ENCODE assay signal across 8 mouse cellular contexts in the genomic region with DNA sequence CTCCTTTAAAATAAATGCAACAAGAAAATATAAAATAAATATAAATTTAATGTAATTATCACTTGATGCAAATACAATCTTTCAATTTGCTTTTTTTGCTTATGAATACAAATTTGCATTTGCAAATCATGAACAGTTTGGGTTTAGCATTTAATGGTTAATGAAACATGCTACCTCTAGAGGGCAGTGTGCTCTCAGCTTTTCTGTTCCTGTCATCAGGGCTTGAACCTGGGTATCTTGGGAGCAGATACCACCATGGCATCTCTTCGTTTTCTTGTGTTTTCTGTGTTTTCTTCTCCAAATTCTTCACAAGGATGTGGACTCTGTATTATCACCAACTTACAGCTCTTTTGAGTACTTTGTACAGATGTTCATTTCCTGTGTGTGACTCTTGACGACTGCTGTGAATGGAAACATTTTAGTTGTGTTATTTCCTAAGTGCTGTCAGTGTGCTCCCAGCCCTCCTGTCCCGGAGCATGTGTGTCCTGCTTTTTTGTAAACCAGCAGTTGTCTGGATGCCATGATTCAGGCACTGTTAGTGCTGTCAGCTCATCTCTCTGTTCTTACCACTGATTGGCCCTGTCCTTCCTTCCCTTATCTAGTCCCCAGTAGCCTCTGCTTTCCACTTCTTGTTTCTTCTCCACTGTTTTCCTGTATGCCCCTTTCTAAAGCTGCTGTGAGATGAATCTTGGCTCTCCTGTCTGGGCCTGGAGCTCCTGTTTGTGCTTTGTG.
A peak's percentile ranks its signal among the peaks of the same experiment; 100 is the strongest.
DNase-seq lines count a peak whose midpoint lies in the region; ATAC-seq and TF ChIP-seq lines count a peak whose summit lies in the region.

No protein-coding gene starts in this region.

- H3K4me1 ChIP-seq in kidney, postnatal 0 days (replicated peaks; ENCODE audit: insufficient read depth, low read length), result 0 out of 2 replicates have a peak, but pooled peaks cover 5% of the 10 kb centered on the region
- peaks cover 7% of the 10 kb centered on the region for H3K4me1 ChIP-seq in kidney, embryonic 16.5 days (ENCODE audit: insufficient read depth, low read length)
- peaks cover 8% of the 10 kb centered on the region for H3K4me1 ChIP-seq in embryonic facial prominence, embryonic 12.5 days
- H3K4me1 ChIP-seq in forebrain, embryonic 10.5 days, result no peaks in the 10 kb centered on the region; the same call in 1 of the 2 replicates
- no peaks in the 10 kb centered on the region for H3K4me1 ChIP-seq in forebrain, embryonic 13.5 days

- 40% methylated on average over 3 of the region's 3 CpGs for WGBS in kidney, postnatal 0 days
- WGBS in kidney, embryonic 16.5 days, result 33% methylated on average over 3 of the region's 3 CpGs
- 26% methylated on average over 3 of the region's 3 CpGs for WGBS in embryonic facial prominence, embryonic 12.5 days
- WGBS in forebrain, embryonic 10.5 days, result 53% methylated on average over 3 of the region's 3 CpGs
- WGBS in forebrain, embryonic 13.5 days, result 44% methylated on average over 3 of the region's 3 CpGs

- H3K36me3 ChIP-seq in kidney, postnatal 0 days (ENCODE audit: insufficient read depth, low read length), result no peaks in the 10 kb centered on the region
- no peaks in the 10 kb centered on the region for H3K36me3 ChIP-seq in kidney, embryonic 16.5 days (ENCODE audit: insufficient read depth, low read length)
- H3K36me3 ChIP-seq in embryonic facial prominence, embryonic 12.5 days, result no peaks in the 10 kb centered on the region
- H3K36me3 ChIP-seq in forebrain, embryonic 10.5 days (replicated peaks), result no peaks in the 10 kb centered on the region
- H3K36me3 ChIP-seq in forebrain, embryonic 13.5 days (ENCODE audit: poor library complexity, severe bottlenecking), result no peaks in the 10 kb centered on the region

- DNase-seq in kidney, postnatal 0 days (ENCODE audit: low spot score), result peak; percentile 85
- DNase-seq in CD4-positive helper T cell, adult 2 months (ENCODE audit: low read depth, low spot score), result peak; percentile 15
- peak; percentile 70 for DNase-seq in MN1 (ENCODE audit: low spot score)
- DNase-seq in lung, postnatal 14 days, result peak; percentile 57
- no peak for DNase-seq in forebrain, embryonic 10.5 days (ENCODE audit: extremely low spot score, low spot score)

- peak; percentile 80 for TF ChIP-seq CTCF in kidney, postnatal 0 days (IDR thresholded peaks at IDR 0.05; ENCODE audit: low read depth)

- H3K4me3 ChIP-seq in kidney, postnatal 0 days (replicated peaks; ENCODE audit: low read depth, low read length), result no peak overlapping the region
- no peak overlapping the region for H3K4me3 ChIP-seq in kidney, embryonic 16.5 days (ENCODE audit: low read length)
- no peak overlapping the region for H3K4me3 ChIP-seq in embryonic facial prominence, embryonic 12.5 days
- H3K4me3 ChIP-seq in forebrain, embryonic 10.5 days, result no peak overlapping the region
- H3K4me3 ChIP-seq in forebrain, embryonic 13.5 days, result no peak overlapping the region

- no peak overlapping the region for H3K4me2 ChIP-seq in kidney, postnatal 0 days (ENCODE audit: low read length)
- H3K4me2 ChIP-seq in kidney, embryonic 16.5 days (replicated peaks; ENCODE audit: low read depth, low read length), result no peak overlapping the region
- H3K4me2 ChIP-seq in embryonic facial prominence, embryonic 12.5 days (replicated peaks), result no peak overlapping the region
- no peak overlapping the region for H3K4me2 ChIP-seq in forebrain, embryonic 13.5 days

- no peaks in the 10 kb centered on the region for H3K27me3 ChIP-seq in kidney, postnatal 0 days (ENCODE audit: insufficient read depth, low read length)
- no peaks in the 10 kb centered on the region for H3K27me3 ChIP-seq in kidney, embryonic 16.5 days (ENCODE audit: insufficient read depth, low read length)
- H3K27me3 ChIP-seq in embryonic facial prominence, embryonic 12.5 days, result 0 out of 2 replicates have a peak, but pooled peaks cover 3% of the 10 kb centered on the region
- H3K27me3 ChIP-seq in forebrain, embryonic 10.5 days (ENCODE audit: poor library complexity, severe bottlenecking), result peaks cover 71% of the 10 kb centered on the region
- H3K27me3 ChIP-seq in forebrain, embryonic 13.5 days, result peaks cover 43% of the 10 kb centered on the region

- H3K9ac ChIP-seq in kidney, postnatal 0 days (ENCODE audit: low read depth, low read length), result no peak overlapping the region
- H3K9ac ChIP-seq in kidney, embryonic 16.5 days (replicated peaks; ENCODE audit: low read length), result no peak overlapping the region
- H3K9ac ChIP-seq in embryonic facial prominence, embryonic 12.5 days, result no peak overlapping the region
- H3K9ac ChIP-seq in forebrain, embryonic 13.5 days, result no peak overlapping the region

- no peak overlapping the region for H3K27ac ChIP-seq in kidney, postnatal 0 days
- H3K27ac ChIP-seq in kidney, embryonic 16.5 days (ENCODE audit: low read length), result no peak overlapping the region
- peak overlapping the region; percentile 47; the same call in 1 of the 2 replicates for H3K27ac ChIP-seq in embryonic facial prominence, embryonic 12.5 days
- H3K27ac ChIP-seq in forebrain, embryonic 10.5 days, result no peak overlapping the region
- H3K27ac ChIP-seq in forebrain, embryonic 13.5 days, result no peak overlapping the region

- no peaks in the 10 kb centered on the region for H3K9me3 ChIP-seq in kidney, postnatal 0 days (replicated peaks; ENCODE audit: low read length)
- no peaks in the 10 kb centered on the region for H3K9me3 ChIP-seq in kidney, embryonic 16.5 days (ENCODE audit: low read length)
- no peaks in the 10 kb centered on the region for H3K9me3 ChIP-seq in embryonic facial prominence, embryonic 12.5 days
- H3K9me3 ChIP-seq in forebrain, embryonic 10.5 days, result no peaks in the 10 kb centered on the region
- H3K9me3 ChIP-seq in forebrain, embryonic 13.5 days (replicated peaks), result no peaks in the 10 kb centered on the region

- ATAC-seq in kidney, postnatal 0 days (replicated peaks; ENCODE audit: low FRiP score, low read depth), result no peak
- ATAC-seq in kidney, embryonic 16.5 days (ENCODE audit: low FRiP score, low TSS enrichment), result no peak
- ATAC-seq in embryonic facial prominence, embryonic 12.5 days (ENCODE audit: insufficient number of reproducible peaks, insufficient read depth, low FRiP score, low TSS enrichment), result no peak
- no peak for ATAC-seq in forebrain, embryonic 13.5 days
